Mouse (Mus musculus): ENCODE results near the gene Apbb1ip. TPM values are rescaled to one million over a fixed set of nuclear protein-coding genes. Genes with fewer than 3 reads are reported as not detected.

Apbb1ip gene
- 1.6 and 1.7 TPM in 2 replicates for polyA plus RNA-seq (2014; fragmentation: Nextera tagmentation; extraction: Ambion mirVana)

- Histone ChIP-seq H3K4me2 (ENCODE audit: low read length) (peak within 1 kb of the TSS; percentile 69), H3K9me3 (ENCODE audit: control insufficient read depth, low read length) (no peaks in the 10 kb centered on the region), H3K27me3 (ENCODE audit: control insufficient read depth, insufficient read depth, low read length) (no peaks in the 10 kb centered on the region), H3K27ac (replicated peaks in 1 of 2; ENCODE audit: control insufficient read depth in 1 of 2, insufficient read depth in 1 of 2, low read depth in 2 of 2, low read length in 2 of 2) (no peak within 1 kb of the TSS), H3K4me1 (ENCODE audit: control insufficient read depth in 2 of 2, insufficient read depth in 2 of 2, low read length in 2 of 2) (peaks cover 2 to 7% of the 10 kb centered on the region in 2 experiments; a peak in 1 of 4 replicates), H3K36me3 (ENCODE audit: control insufficient read depth, insufficient read depth, low read length) (no peaks in the 10 kb centered on the region), H3K4me3 (ENCODE audit: control insufficient read depth in 1 of 2, insufficient read depth in 1 of 2, low read depth in 1 of 2, low read length in 2 of 2) (peak within 1 kb of the TSS; percentile 34), H3K9ac (ENCODE audit: low read length) (peak within 1 kb of the TSS; percentile 21; the same call in 1 of the 2 replicates)
- ATAC-seq (ENCODE audit: insufficient number of reproducible peaks, insufficient read depth, low FRiP score, low read depth) = no peak
- 35% methylated on average over 9 of the region's 9 CpGs for WGBS
Observed at GRCm38 (mm10) chr2:22773549-22774180, at the start of gene Apbb1ip. Apbb1ip (plus strand) TSS chr2:22774094.

- WGBS = 78% methylated on average over 1 of the region's 1 CpGs
- H3K4me3 ChIP-seq (ENCODE audit: control insufficient read depth in 1 of 2, insufficient read depth in 1 of 2, low read depth in 1 of 2, low read length in 2 of 2) = no peak overlapping the region
Observed at GRCm38 (mm10) chr2:22727113-22727512, 46.8 kb upstream of the Apbb1ip start.

GRCm38 (mm10) chr2:22736134-22736533 lies 37.8 kb upstream of the Apbb1ip start:
- Histone ChIP-seq H3K4me3 (ENCODE audit: control insufficient read depth in 1 of 2, insufficient read depth in 1 of 2, low read depth in 1 of 2, low read length in 2 of 2) (no peak overlapping the region), H3K9me3 (ENCODE audit: control insufficient read depth, low read length) (no peaks in the 10 kb centered on the region), H3K4me1 (ENCODE audit: control insufficient read depth in 2 of 2, insufficient read depth in 2 of 2, low read length in 2 of 2) (no peaks in the 10 kb centered on the region), H3K27ac (replicated peaks in 1 of 2; ENCODE audit: control insufficient read depth in 1 of 2, insufficient read depth in 1 of 2, low read depth in 2 of 2, low read length in 2 of 2) (no peak overlapping the region), H3K36me3 (ENCODE audit: control insufficient read depth, insufficient read depth, low read length) (no peaks in the 10 kb centered on the region), H3K4me2 (ENCODE audit: low read length) (no peak overlapping the region), H3K27me3 (ENCODE audit: control insufficient read depth, insufficient read depth, low read length) (no peaks in the 10 kb centered on the region), H3K9ac (ENCODE audit: low read length) (no peak overlapping the region)
- WGBS = 57% methylated on average over 2 of the region's 2 CpGs
- ATAC-seq (ENCODE audit: insufficient number of reproducible peaks, insufficient read depth, low FRiP score, low read depth) = no peak

More at GRCm38 (mm10) chr2:22727113-22727512, 46.8 kb upstream of the Apbb1ip start:
- no peak for ATAC-seq (ENCODE audit: insufficient number of reproducible peaks, insufficient read depth, low FRiP score, low read depth)
- no peak overlapping the region for H3K4me2 ChIP-seq (ENCODE audit: low read length)
- H3K9ac ChIP-seq (ENCODE audit: low read length) = no peak overlapping the region
- no peaks in the 10 kb centered on the region for H3K9me3 ChIP-seq (ENCODE audit: control insufficient read depth, low read length)
- no peak overlapping the region for H3K27ac ChIP-seq (replicated peaks in 1 of 2; ENCODE audit: control insufficient read depth in 1 of 2, insufficient read depth in 1 of 2, low read depth in 2 of 2, low read length in 2 of 2)
- no peaks in the 10 kb centered on the region for H3K36me3 ChIP-seq (ENCODE audit: control insufficient read depth, insufficient read depth, low read length)
- no peaks in the 10 kb centered on the region for H3K27me3 ChIP-seq (ENCODE audit: control insufficient read depth, insufficient read depth, low read length)
- H3K4me1 ChIP-seq (ENCODE audit: control insufficient read depth in 2 of 2, insufficient read depth in 2 of 2, low read length in 2 of 2) = no peaks in the 10 kb centered on the region

GRCm38 (mm10) chr2:22739369-22739768 lies 34.5 kb upstream of the Apbb1ip start:
- Histone ChIP-seq H3K36me3 (ENCODE audit: control insufficient read depth, insufficient read depth, low read length) (no peaks in the 10 kb centered on the region), H3K27me3 (ENCODE audit: control insufficient read depth, insufficient read depth, low read length) (no peaks in the 10 kb centered on the region), H3K4me1 (ENCODE audit: control insufficient read depth in 2 of 2, insufficient read depth in 2 of 2, low read length in 2 of 2) (no peaks in the 10 kb centered on the region), H3K9me3 (ENCODE audit: control insufficient read depth, low read length) (no peaks in the 10 kb centered on the region), H3K4me2 (ENCODE audit: low read length) (no peak overlapping the region), H3K9ac (ENCODE audit: low read length) (no peak overlapping the region), H3K27ac (replicated peaks in 1 of 2; ENCODE audit: control insufficient read depth in 1 of 2, insufficient read depth in 1 of 2, low read depth in 2 of 2, low read length in 2 of 2) (no peak overlapping the region), H3K4me3 (ENCODE audit: control insufficient read depth in 1 of 2, insufficient read depth in 1 of 2, low read depth in 1 of 2, low read length in 2 of 2) (no peak overlapping the region)
- ATAC-seq (ENCODE audit: insufficient number of reproducible peaks, insufficient read depth, low FRiP score, low read depth) = no peak
- WGBS = 42% methylated on average over 1 of the region's 1 CpGs

GRCm38 (mm10) chr2:22740441-22740840 lies 33.5 kb upstream of the Apbb1ip start:
- no peaks in the 10 kb centered on the region for H3K9me3 ChIP-seq (ENCODE audit: control insufficient read depth, low read length)
- 86% methylated on average over 1 of the region's 1 CpGs for WGBS
- no peak overlapping the region for H3K4me2 ChIP-seq (ENCODE audit: low read length)
- H3K4me3 ChIP-seq (ENCODE audit: control insufficient read depth in 1 of 2, insufficient read depth in 1 of 2, low read depth in 1 of 2, low read length in 2 of 2) = no peak overlapping the region
- no peaks in the 10 kb centered on the region for H3K36me3 ChIP-seq (ENCODE audit: control insufficient read depth, insufficient read depth, low read length)
- no peak for ATAC-seq (ENCODE audit: insufficient number of reproducible peaks, insufficient read depth, low FRiP score, low read depth)
- H3K9ac ChIP-seq (ENCODE audit: low read length) = no peak overlapping the region
- no peaks in the 10 kb centered on the region for H3K27me3 ChIP-seq (ENCODE audit: control insufficient read depth, insufficient read depth, low read length)
- no peaks in the 10 kb centered on the region for H3K4me1 ChIP-seq (ENCODE audit: control insufficient read depth in 2 of 2, insufficient read depth in 2 of 2, low read length in 2 of 2)
- no peak overlapping the region for H3K27ac ChIP-seq (replicated peaks in 1 of 2; ENCODE audit: control insufficient read depth in 1 of 2, insufficient read depth in 1 of 2, low read depth in 2 of 2, low read length in 2 of 2)

- H3K36me3 ChIP-seq (ENCODE audit: control insufficient read depth, insufficient read depth, low read length) = no peaks in the 10 kb centered on the region
- H3K27me3 ChIP-seq (ENCODE audit: control insufficient read depth, insufficient read depth, low read length) = no peaks in the 10 kb centered on the region
- WGBS = 56% methylated on average over 3 of the region's 3 CpGs
- H3K4me3 ChIP-seq (ENCODE audit: control insufficient read depth in 1 of 2, insufficient read depth in 1 of 2, low read depth in 1 of 2, low read length in 2 of 2) = no peak overlapping the region
- no peak for ATAC-seq (ENCODE audit: insufficient number of reproducible peaks, insufficient read depth, low FRiP score, low read depth)
- H3K4me1 ChIP-seq (ENCODE audit: control insufficient read depth in 2 of 2, insufficient read depth in 2 of 2, low read length in 2 of 2) = no peaks in the 10 kb centered on the region
- no peak overlapping the region for H3K4me2 ChIP-seq (ENCODE audit: low read length)
- H3K27ac ChIP-seq (replicated peaks in 1 of 2; ENCODE audit: control insufficient read depth in 1 of 2, insufficient read depth in 1 of 2, low read depth in 2 of 2, low read length in 2 of 2) = no peak overlapping the region
- no peaks in the 10 kb centered on the region for H3K9me3 ChIP-seq (ENCODE audit: control insufficient read depth, low read length)
- H3K9ac ChIP-seq (ENCODE audit: low read length) = no peak overlapping the region
Observed at GRCm38 (mm10) chr2:22741222-22741621, 32.7 kb upstream of the Apbb1ip start.

- H3K4me1 ChIP-seq (ENCODE audit: control insufficient read depth in 2 of 2, insufficient read depth in 2 of 2, low read length in 2 of 2) = no peaks in the 10 kb centered on the region
- no peak overlapping the region for H3K27ac ChIP-seq (replicated peaks in 1 of 2; ENCODE audit: control insufficient read depth in 1 of 2, insufficient read depth in 1 of 2, low read depth in 2 of 2, low read length in 2 of 2)
- WGBS = 0% methylated on average over 16 of the region's 38 CpGs
- H3K27me3 ChIP-seq (ENCODE audit: control insufficient read depth, insufficient read depth, low read length) = no peaks in the 10 kb centered on the region
- H3K36me3 ChIP-seq (ENCODE audit: control insufficient read depth, insufficient read depth, low read length) = no peaks in the 10 kb centered on the region
- H3K4me3 ChIP-seq (ENCODE audit: control insufficient read depth in 1 of 2, insufficient read depth in 1 of 2, low read depth in 1 of 2, low read length in 2 of 2) = no peak overlapping the region; a peak in 1 of 4 replicates
- no peak overlapping the region for H3K9ac ChIP-seq (ENCODE audit: low read length)
- H3K9me3 ChIP-seq (ENCODE audit: control insufficient read depth, low read length) = no peaks in the 10 kb centered on the region
- ATAC-seq (ENCODE audit: insufficient number of reproducible peaks, insufficient read depth, low FRiP score, low read depth) = no peak
- no peak overlapping the region for H3K4me2 ChIP-seq (ENCODE audit: low read length)
Observed at GRCm38 (mm10) chr2:22744121-22744761, 29.7 kb upstream of the Apbb1ip start.
